Mouse (Mus musculus) neutrophil, adult 65 days (primary cell): ENCODE data around the gene Atp7b. TPM values are rescaled to one million over a fixed set of nuclear protein-coding genes. Genes with fewer than 3 reads are reported as not detected.

Experiments
- total RNA-seq: library from RNA; stranded (reverse); gene quantifications from 2 replicates; pipeline ENCODE4 v1.2.4, GENCODE M21; 2023

Atp7b gene
- 0.16 and 0.70 TPM in 2 replicates for total RNA-seq

DNA sequence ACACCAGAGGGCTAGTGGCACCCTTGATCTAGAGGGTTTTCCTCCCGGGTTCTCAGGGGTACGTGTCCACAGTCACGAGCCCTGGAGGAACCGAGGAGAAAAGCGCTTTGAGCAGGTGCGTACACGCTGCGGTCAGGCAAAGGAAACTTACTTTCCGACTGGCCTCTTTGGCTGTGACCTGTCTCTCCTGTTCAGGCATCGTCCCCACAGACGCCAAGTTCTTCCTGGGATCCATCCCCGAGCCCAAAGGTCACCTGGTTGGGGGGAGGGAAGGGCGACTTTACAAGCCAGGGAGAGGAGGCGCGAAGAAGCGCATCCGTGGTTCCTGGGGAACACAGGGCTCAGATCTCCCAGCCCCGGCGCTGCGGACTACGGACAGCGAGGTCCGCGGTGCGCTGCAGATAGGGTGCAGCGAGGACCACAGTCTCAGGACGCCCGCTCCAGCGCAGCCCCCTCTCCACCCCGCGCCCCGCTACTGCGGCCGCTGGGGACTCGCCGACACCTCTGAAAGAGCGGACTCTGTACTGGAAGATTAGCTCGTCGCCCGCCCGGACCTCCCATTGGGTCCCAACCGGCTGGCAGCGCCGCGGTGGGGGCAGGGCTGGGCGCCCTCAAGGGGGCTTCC, at the start of gene Atp7b:
TSS of gene Atp7b (minus strand) at position 485 of the 625 bp plus-strand sequence.

DNA sequence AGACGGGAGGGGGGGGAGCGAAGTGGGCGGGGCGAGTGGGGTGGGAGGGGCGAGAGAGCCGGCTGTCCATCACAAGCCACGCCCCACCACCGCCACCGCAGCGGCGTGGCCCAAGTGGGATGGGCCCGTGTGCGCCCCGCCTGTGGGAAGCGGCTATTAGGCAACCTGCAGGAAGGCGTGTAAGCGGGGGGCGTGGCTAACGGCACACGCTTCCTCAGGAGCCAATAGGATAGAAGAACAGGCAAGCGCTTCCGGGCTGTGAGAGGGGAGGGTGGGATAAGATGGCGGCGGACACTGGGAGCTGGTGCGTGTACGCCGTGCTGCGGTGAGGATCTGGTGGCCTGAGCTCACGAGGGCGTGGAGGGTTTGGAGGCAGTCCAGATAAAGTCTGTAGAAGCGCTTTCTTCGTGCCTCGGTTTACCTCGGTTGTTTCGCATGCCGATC, 363 bp upstream of the Atp7b start, which contains the start of gene Alg11:
TSS of gene Alg11 (plus strand) at position 276 of the 444 bp plus-strand sequence.

DNA sequence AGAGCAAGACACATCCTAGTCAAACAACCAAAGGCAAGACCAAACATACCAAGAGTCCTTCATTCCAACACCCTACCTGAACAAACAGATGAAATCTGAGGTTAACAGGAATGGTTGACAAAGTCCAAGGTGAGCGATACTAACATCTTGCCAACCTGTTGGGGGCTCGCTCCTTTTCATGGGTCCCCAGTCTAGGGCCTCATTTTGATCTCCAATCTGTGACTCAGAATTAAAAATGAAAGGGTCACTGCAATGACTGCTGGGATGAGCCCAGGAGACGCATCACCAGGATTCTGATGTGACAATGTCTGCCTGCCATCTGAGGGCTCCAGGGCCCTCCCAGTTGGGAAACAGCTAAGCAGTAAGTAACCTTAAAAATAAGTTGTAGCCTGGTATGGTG, 90.6 kb downstream of the Atp7b start, which contains the start of gene Ccdc70:
TSS of gene Ccdc70 (plus strand) at position 301 of the 400 bp plus-strand sequence.

DNA sequence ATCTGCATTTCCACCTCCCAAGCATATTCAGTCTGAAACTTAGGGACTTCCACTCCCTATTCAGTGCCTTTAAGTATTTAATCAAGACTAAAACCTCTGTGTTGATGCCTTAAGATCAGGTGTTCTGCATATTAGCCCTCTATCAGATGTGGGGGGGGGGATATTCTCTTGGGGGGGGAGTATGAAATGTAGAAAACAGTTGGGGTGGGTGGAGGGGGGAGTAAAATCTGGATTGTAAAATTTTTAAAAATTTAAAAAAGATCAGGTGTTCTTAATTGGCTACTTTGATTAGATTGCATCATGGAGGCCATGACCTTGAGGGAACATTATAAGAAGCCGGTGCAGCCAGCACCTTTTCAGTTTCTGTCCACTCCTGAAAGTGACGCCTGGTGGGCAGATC, 101.7 kb downstream of the Atp7b start, which contains the start of gene Fam90a1a:
TSS of gene Fam90a1a (plus strand) at position 301 of the 400 bp plus-strand sequence.

DNA sequence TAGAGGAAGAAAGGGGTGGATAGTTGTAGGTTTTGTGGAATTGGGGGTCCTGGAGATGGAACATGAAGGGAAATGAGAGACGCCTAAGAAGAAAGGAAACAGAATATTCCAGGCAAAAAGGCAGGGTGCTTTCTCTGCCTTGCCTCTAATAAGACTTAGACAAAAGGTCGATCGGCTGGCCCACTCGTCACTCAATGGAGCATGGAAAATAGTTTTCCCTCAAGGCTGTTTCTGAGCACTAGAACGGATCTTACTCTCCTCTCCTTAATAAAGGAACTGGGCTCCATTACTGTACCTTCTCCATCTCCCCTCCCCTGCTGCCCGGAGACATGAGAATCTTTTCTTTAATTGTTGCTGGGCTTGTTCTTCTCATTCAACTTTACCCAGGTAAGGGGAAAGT, 113.6 kb downstream of the Atp7b start, which contains the start of gene Defb13:
TSS of gene Defb13 (plus strand) at position 301 of the 400 bp plus-strand sequence.

Other genes with a start within 250 kb of the Atp7b start
- not detected in 2 replicates for gene Defb50, start 236.8 kb downstream of the Atp7b start, total RNA-seq
- not detected in 2 replicates for gene Defb2, start 220.4 kb downstream of the Atp7b start, total RNA-seq
- gene Defb10, start 201.4 kb downstream of the Atp7b start, total RNA-seq: not detected in 2 replicates
- gene Defb9, start 174.9 kb downstream of the Atp7b start, total RNA-seq: not detected in 2 replicates
- not detected in 2 replicates for gene Defb11, start 153.9 kb downstream of the Atp7b start, total RNA-seq
- not detected in 2 replicates for gene Defb15, start 127.6 kb downstream of the Atp7b start, total RNA-seq
- not detected in 2 replicates for gene Defb35, start 122.0 kb downstream of the Atp7b start, total RNA-seq
- not detected in 2 replicates for gene Defb13, start 113.5 kb downstream of the Atp7b start, total RNA-seq
- gene Fam90a1a, start 101.6 kb downstream of the Atp7b start, total RNA-seq: not detected in 2 replicates
- not detected in 2 replicates for gene Ccdc70, start 90.5 kb downstream of the Atp7b start, total RNA-seq
- gene Alg11, start 416 bp upstream of the Atp7b start, total RNA-seq: 12.5 and 13.5 TPM in 2 replicates
- gene Nek5, start 64.7 kb upstream of the Atp7b start, total RNA-seq: not detected in 2 replicates
- gene Nek3, start 106.1 kb upstream of the Atp7b start, total RNA-seq: 1.3 and 1.4 TPM in 2 replicates
- 18.0 and 22.5 TPM in 2 replicates for gene Ckap2, start 125.5 kb upstream of the Atp7b start, total RNA-seq
- 21.5 and 25.3 TPM in 2 replicates for gene Vps36, start 132.5 kb upstream of the Atp7b start, total RNA-seq
- 0.45 and 0.63 TPM in 2 replicates for gene Thsd1, start 167.0 kb upstream of the Atp7b start, total RNA-seq
- gene Tpte, start 223.1 kb upstream of the Atp7b start, total RNA-seq: not detected in 2 replicates